Mouse (Mus musculus) myocyte (in vitro differentiated cells): ENCODE measurements at regions not wholly inside any gene's neighbourhood (a gene's known extent, or its start where the extent isn't known, plus 50 kb on each side); places are given as distances from the start of the nearest gene placed in this dataset.

Experiments
- H3K27me3 ChIP-seq: one replicate; pipeline ENCODE4 v1.6.1; 2011; ENCODE audit not compliant: control insufficient read depth, insufficient read depth, insufficient read length
- H3K36me3 ChIP-seq: one replicate; pipeline ENCODE4 v1.6.1; 2011; ENCODE audit not compliant: control insufficient read depth, insufficient read depth
- H3K4me2 ChIP-seq: one replicate; pipeline ENCODE4 v1.6.1; 2011; ENCODE audit warnings: low read depth, control low read depth
- H3K4me3 ChIP-seq: one replicate; pipeline ENCODE4 v1.5.1; 2011; ENCODE audit warnings: mild to moderate bottlenecking, control low read depth, moderate library complexity
- H3K79me2 ChIP-seq: one replicate; pipeline ENCODE4 v1.6.1; 2011; ENCODE audit not compliant: control insufficient read depth, insufficient read depth
- H3ac ChIP-seq: one replicate; pipeline ENCODE4 v1.6.1; 2011; ENCODE audit not compliant: control insufficient read depth, insufficient read length
- CEBPB ChIP-seq: IDR thresholded peaks from 2 replicates; pipeline ENCODE4 v1.6.1; 2011; ENCODE audit warnings: mild to moderate bottlenecking, moderate library complexity; ENCODE audit not compliant: poor library complexity, insufficient read depth, severe bottlenecking
- E2F4 ChIP-seq: IDR thresholded peaks from one replicate; pipeline ENCODE4 v1.6.1; 2011; ENCODE audit warnings: mild to moderate bottlenecking, control low read depth, moderate library complexity; ENCODE audit not compliant: insufficient read depth
- MAX ChIP-seq: IDR thresholded peaks from one replicate; pipeline ENCODE4 v1.6.1; 2011; ENCODE audit warnings: low read depth, mild to moderate bottlenecking, control low read depth
- MYOD1 ChIP-seq, 3 experiments: IDR thresholded peaks; one replicate each; pipeline ENCODE4 v1.6.1; 2011; ENCODE audit warnings: control low read depth in 2 of 3, low read depth in 2 of 3, mild to moderate bottlenecking in 2 of 3, moderate library complexity in 1 of 3; ENCODE audit not compliant: insufficient read length in 2 of 3, control insufficient read depth in 1 of 3
- MYOG ChIP-seq, 3 experiments: IDR thresholded peaks; one replicate each; pipeline ENCODE4 v1.6.1; 2011; ENCODE audit warnings: control low read depth in 2 of 3, low read depth in 2 of 3, mild to moderate bottlenecking in 2 of 3; ENCODE audit not compliant: insufficient read length in 2 of 3, control insufficient read depth in 1 of 3, insufficient read depth in 1 of 3
- POLR2A ChIP-seq: IDR thresholded peaks from one replicate; pipeline ENCODE4 v1.6.1; 2011; ENCODE audit warnings: low read depth, mild to moderate bottlenecking, control low read depth, moderate library complexity; ENCODE audit not compliant: insufficient read length
- POLR2AphosphoS2 ChIP-seq: IDR thresholded peaks from one replicate; pipeline ENCODE4 v1.6.1; 2011; ENCODE audit warnings: low read depth, control low read depth; ENCODE audit not compliant: insufficient read length
- REST ChIP-seq: IDR thresholded peaks from one replicate; pipeline ENCODE4 v1.6.1; 2011; ENCODE audit warnings: mild to moderate bottlenecking, control low read depth, moderate library complexity; ENCODE audit not compliant: insufficient read depth, insufficient read length
- SRF ChIP-seq: IDR thresholded peaks from one replicate; pipeline ENCODE4 v1.6.1; 2011; ENCODE audit warnings: low read depth; ENCODE audit not compliant: control insufficient read depth, insufficient read length
- TCF12 ChIP-seq: IDR thresholded peaks from one replicate; pipeline ENCODE4 v1.6.1; 2011; ENCODE audit warnings: mild to moderate bottlenecking, control low read depth; ENCODE audit not compliant: poor library complexity, insufficient read depth, severe bottlenecking
- TCF3 ChIP-seq: IDR thresholded peaks from one replicate; pipeline ENCODE4 v1.6.1; 2011; ENCODE audit warnings: low read depth, control low read depth; ENCODE audit not compliant: insufficient read length
- USF1 ChIP-seq: IDR thresholded peaks from one replicate; pipeline ENCODE4 v1.6.1; 2011; ENCODE audit warnings: low read depth, mild to moderate bottlenecking, control low read depth, moderate library complexity

- Histone ChIP-seq H3K27me3 (no peaks in the 10 kb centered on the region), H3K4me3 (no peak overlapping the region), H3K4me2 (no peak overlapping the region), H3ac (no peak overlapping the region), H3K36me3 (no peaks in the 10 kb centered on the region), H3K79me2 (no peaks in the 10 kb centered on the region)
- TF ChIP-seq MYOG (IDR thresholded peaks at IDR 0.05; ENCODE audit: control insufficient read depth in 1 of 3, insufficient read depth in 1 of 3, insufficient read length in 2 of 3, low read depth in 2 of 3) (no peak), TCF12 (no peak), MYOD1 (IDR thresholded peaks at IDR 0.05; ENCODE audit: control insufficient read depth in 1 of 3, insufficient read length in 2 of 3, low read depth in 2 of 3) (no peak), POLR2A (no peak), TCF3 (no peak), USF1 (no peak), REST (no peak)
Measured at GRCm38 (mm10) chr13:73099407-73099806, 160.9 kb upstream of the Irx4 start.

- Histone ChIP-seq H3K79me2 (no peaks in the 10 kb centered on the region), H3ac (no peak overlapping the region), H3K4me2 (no peak overlapping the region), H3K4me3 (no peak overlapping the region), H3K27me3 (no peaks in the 10 kb centered on the region), H3K36me3 (no peaks in the 10 kb centered on the region)
- TF ChIP-seq MYOG (IDR thresholded peaks at IDR 0.05; ENCODE audit: control insufficient read depth in 1 of 3, insufficient read depth in 1 of 3, insufficient read length in 2 of 3, low read depth in 2 of 3) = no peak
- no peak for TF ChIP-seq POLR2AphosphoS2
- no peak for TF ChIP-seq TCF3
- no peak for TF ChIP-seq CEBPB
- no peak for TF ChIP-seq USF1
- TF ChIP-seq POLR2A = no peak
- TF ChIP-seq SRF = no peak
- TF ChIP-seq MYOD1 (IDR thresholded peaks at IDR 0.05; ENCODE audit: control insufficient read depth in 1 of 3, insufficient read length in 2 of 3, low read depth in 2 of 3) = no peak
- no peak for TF ChIP-seq MAX
- no peak for TF ChIP-seq REST
- TF ChIP-seq TCF12 = no peak
- no peak for TF ChIP-seq E2F4
Measured at GRCm38 (mm10) chr13:73107250-73107993, 152.9 kb upstream of the Irx4 start.

- Histone ChIP-seq H3K4me2 (no peak overlapping the region), H3ac (no peak overlapping the region), H3K27me3 (no peaks in the 10 kb centered on the region), H3K4me3 (no peak overlapping the region), H3K79me2 (no peaks in the 10 kb centered on the region), H3K36me3 (no peaks in the 10 kb centered on the region)
- TF ChIP-seq USF1 (no peak), MAX (no peak), POLR2AphosphoS2 (no peak), POLR2A (no peak), MYOG (IDR thresholded peaks at IDR 0.05; ENCODE audit: control insufficient read depth in 1 of 3, insufficient read depth in 1 of 3, insufficient read length in 2 of 3, low read depth in 2 of 3) (no peak), TCF3 (no peak), E2F4 (no peak), SRF (no peak), MYOD1 (IDR thresholded peaks at IDR 0.05; ENCODE audit: control insufficient read depth in 1 of 3, insufficient read length in 2 of 3, low read depth in 2 of 3) (no peak), REST (no peak), CEBPB (no peak), TCF12 (no peak)
Measured at GRCm38 (mm10) chr13:73116822-73117632, 143.3 kb upstream of the Irx4 start.

- Histone ChIP-seq H3ac (no peak overlapping the region), H3K27me3 (no peaks in the 10 kb centered on the region), H3K4me3 (no peak overlapping the region), H3K36me3 (no peaks in the 10 kb centered on the region), H3K79me2 (no peaks in the 10 kb centered on the region), H3K4me2 (no peak overlapping the region)
- TF ChIP-seq TCF3 (no peak), REST (no peak), MYOD1 (IDR thresholded peaks at IDR 0.05; ENCODE audit: control insufficient read depth in 1 of 3, insufficient read length in 2 of 3, low read depth in 2 of 3) (no peak), TCF12 (no peak), MYOG (IDR thresholded peaks at IDR 0.05; ENCODE audit: control insufficient read depth in 1 of 3, insufficient read depth in 1 of 3, insufficient read length in 2 of 3, low read depth in 2 of 3) (no peak)
Measured at GRCm38 (mm10) chr13:73117633-73118076, 142.6 kb upstream of the Irx4 start.
